Mouse (Mus musculus) frontal cortex, postnatal 25 days (tissue): Measurements from ENCODE around the gene Pde6b.

Experiments used
- DNase-seq, 2 experiments: peaks; one replicate each; pipeline ENCODE4 v3.0.0; 2022; ENCODE audit warnings: low spot score in 2 of 2

The Pde6b gene

GRCm38 (mm10) chr5:108462446-108462845 lies 74.3 kb downstream of the Pde6b start:
- no peak for DNase-seq

GRCm38 (mm10) chr5:108465131-108465891 lies 77.1 kb downstream of the Pde6b start:
- no peak for DNase-seq

GRCm38 (mm10) chr5:108466647-108467046 lies 78.5 kb downstream of the Pde6b start:
- DNase-seq = no peak

GRCm38 (mm10) chr5:108469617-108470016 lies 81.4 kb downstream of the Pde6b start:
- no peak for DNase-seq

GRCm38 (mm10) chr5:108473737-108474136 lies 85.5 kb downstream of the Pde6b start:
- no peak for DNase-seq

- no peak for DNase-seq
These were observed 87.8 kb downstream of the Pde6b start for GRCm38 (mm10) chr5:108475977-108476376.
